Mouse (Mus musculus) forebrain, embryonic 12.5 days (tissue): ENCODE results near the gene Clstn3. TPM values are rescaled to one million over a fixed set of nuclear protein-coding genes. Genes with fewer than 3 reads are reported as not detected.
"Not testable (repeated sequence)": the region's sequence is repeated elsewhere in the genome, so short reads cannot be mapped to it uniquely, and the experiment has no call there.

ENCODE experiments used
- ATAC-seq: fragments of 200-750 bp; cut with Nextera tagmentation; 2 replicates; pipeline ENCODE4 v1.8.0; 2017; ENCODE audit warnings: moderate TSS enrichment; ENCODE audit not compliant: low FRiP score
- H3K27ac ChIP-seq: fragments of 300-500 bp; sonication (generic); 2 replicates; pipeline ENCODE4 v1.5.1; 2016; ENCODE audit warnings: mild to moderate bottlenecking
- H3K27me3 ChIP-seq: fragments of 300-500 bp; sonication (generic); 2 replicates; pipeline ENCODE4 v1.6.1; 2016; ENCODE audit warnings: mild to moderate bottlenecking
- H3K36me3 ChIP-seq: fragments of 300-500 bp; sonication (generic); replicated peaks from 2 replicates; pipeline ENCODE4 v1.6.1; 2016; ENCODE audit warnings: mild to moderate bottlenecking
- H3K4me1 ChIP-seq: fragments of 300-500 bp; sonication (generic); 2 replicates; pipeline ENCODE4 v1.6.1; 2016
- H3K4me2 ChIP-seq: fragments of 300-500 bp; sonication (generic); 2 replicates; pipeline ENCODE4 v1.6.1; 2016; ENCODE audit warnings: mild to moderate bottlenecking, moderate library complexity
- H3K4me3 ChIP-seq: fragments of 300-500 bp; sonication (generic); replicated peaks from 2 replicates; pipeline ENCODE4 v1.5.1; 2016; ENCODE audit warnings: mild to moderate bottlenecking
- H3K9ac ChIP-seq: fragments of 300-500 bp; sonication (generic); 2 replicates; pipeline ENCODE4 v1.6.1; 2016; ENCODE audit warnings: mild to moderate bottlenecking
- H3K9me3 ChIP-seq: fragments of 300-500 bp; sonication (generic); 2 replicates; pipeline ENCODE4 v1.6.1; 2016
- WGBS: fragments of 180-500 bp; shearing (Covaris S2); methylation state at CpG from one replicate; pipeline ENCODE4 v1.1.7; 2016; 5-methylcytosine and 5-hydroxymethylcytosine counted together
- polyA plus RNA-seq: library from polyadenylated mRNA; unstranded; fragments of >200 nt; fragmentation: Nextera tagmentation; extraction: Ambion mirVana; gene quantifications from 2 replicates; pipeline ENCODE4 v1.2.1, GENCODE M21; 2016

The Clstn3 gene
- polyA plus RNA-seq, 1 experiment from 2014 or later: 25.9 TPM

DNA sequence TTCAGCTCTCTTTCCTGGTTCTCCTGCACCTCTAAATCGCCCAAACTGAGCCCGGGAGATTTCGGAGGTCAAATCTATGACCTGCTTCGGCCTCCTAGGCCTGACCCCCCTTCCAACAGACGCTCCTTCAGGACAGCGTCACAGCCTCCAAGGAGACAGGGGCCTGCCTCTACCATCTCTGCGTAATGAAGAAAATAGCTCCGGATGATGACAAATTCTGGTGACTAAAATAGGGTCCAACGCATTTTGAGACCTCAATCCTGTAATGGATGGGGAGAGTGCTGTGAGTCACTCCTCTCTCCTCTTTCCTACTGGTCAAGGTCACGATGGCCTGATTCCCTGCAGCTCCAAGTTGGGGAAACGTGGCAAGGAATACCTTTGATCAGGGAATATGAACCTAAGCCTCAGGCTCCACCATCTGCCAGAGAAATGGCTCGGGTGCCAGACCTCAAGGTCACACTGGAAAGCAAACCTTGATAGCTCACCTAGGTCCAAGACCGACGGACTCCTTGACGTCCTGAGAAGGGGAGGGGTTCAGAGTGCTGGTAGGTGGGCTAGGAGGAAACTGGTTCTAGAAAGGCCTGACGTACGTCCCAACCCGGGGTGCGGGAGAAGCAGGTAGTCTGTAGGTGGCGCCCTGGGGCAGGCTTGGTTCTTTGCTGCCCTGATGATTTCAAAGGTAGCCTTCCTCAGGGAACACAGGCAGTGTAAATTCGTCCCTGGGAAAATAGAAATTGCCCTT, 49.1 kb downstream of the Clstn3 start:
- ATAC-seq: peak; percentile 44

DNA sequence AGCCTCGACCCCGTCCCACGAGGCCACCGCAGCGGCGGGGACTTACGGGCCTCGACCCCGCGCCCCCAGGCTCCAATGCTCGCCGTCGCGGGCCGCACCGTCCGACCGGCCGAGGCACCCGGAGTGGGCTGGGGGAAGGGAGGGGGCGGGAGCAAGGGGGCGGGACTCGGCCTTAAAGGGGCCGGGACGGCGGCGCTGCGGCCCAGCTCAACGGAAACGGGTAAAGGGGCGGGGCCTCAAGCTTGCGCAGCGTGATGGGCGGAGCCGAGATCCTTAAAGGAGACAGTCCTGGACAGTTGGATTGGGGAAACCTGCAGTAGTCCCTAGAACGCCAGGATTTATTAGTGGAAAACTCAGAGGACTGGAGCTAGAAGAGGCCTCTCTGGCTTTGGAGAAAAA, 49.7 kb downstream of the Clstn3 start, which contains the start of gene Pex5:
Gene Pex5, minus strand, starts transcription at position 141 of the 399 bp plus-strand sequence.
- under 1% methylated on average over 33 of the region's 36 CpGs for WGBS
- H3K9me3 ChIP-seq: no peaks in the 10 kb centered on the region
- peaks cover 16% of the 10 kb centered on the region for H3K4me1 ChIP-seq
- peaks cover 19% of the 10 kb centered on the region for H3K36me3 ChIP-seq
- H3K9ac ChIP-seq: peak within 1 kb of the TSS; percentile 83
- peak within 1 kb of the TSS; percentile 70 for H3K4me2 ChIP-seq
- ATAC-seq: peak; percentile 96
- peak within 1 kb of the TSS; percentile 93 for H3K4me3 ChIP-seq
- peak within 1 kb of the TSS; percentile 78 for H3K27ac ChIP-seq
- no peaks in the 10 kb centered on the region for H3K27me3 ChIP-seq

More for the DNA sequence above, 49.1 kb downstream of the Clstn3 start:
- Histone ChIP-seq H3K9ac (peak overlapping the region; percentile 63), H3K4me1 (peaks cover 16% of the 10 kb centered on the region), H3K9me3 (no peaks in the 10 kb centered on the region), H3K27me3 (no peaks in the 10 kb centered on the region), H3K4me3 (peak overlapping the region; percentile 93), H3K36me3 (peaks cover 19% of the 10 kb centered on the region), H3K4me2 (peak overlapping the region; percentile 70), H3K27ac (peak overlapping the region; percentile 78)
- 7% methylated on average over 21 of the region's 21 CpGs for WGBS

DNA sequence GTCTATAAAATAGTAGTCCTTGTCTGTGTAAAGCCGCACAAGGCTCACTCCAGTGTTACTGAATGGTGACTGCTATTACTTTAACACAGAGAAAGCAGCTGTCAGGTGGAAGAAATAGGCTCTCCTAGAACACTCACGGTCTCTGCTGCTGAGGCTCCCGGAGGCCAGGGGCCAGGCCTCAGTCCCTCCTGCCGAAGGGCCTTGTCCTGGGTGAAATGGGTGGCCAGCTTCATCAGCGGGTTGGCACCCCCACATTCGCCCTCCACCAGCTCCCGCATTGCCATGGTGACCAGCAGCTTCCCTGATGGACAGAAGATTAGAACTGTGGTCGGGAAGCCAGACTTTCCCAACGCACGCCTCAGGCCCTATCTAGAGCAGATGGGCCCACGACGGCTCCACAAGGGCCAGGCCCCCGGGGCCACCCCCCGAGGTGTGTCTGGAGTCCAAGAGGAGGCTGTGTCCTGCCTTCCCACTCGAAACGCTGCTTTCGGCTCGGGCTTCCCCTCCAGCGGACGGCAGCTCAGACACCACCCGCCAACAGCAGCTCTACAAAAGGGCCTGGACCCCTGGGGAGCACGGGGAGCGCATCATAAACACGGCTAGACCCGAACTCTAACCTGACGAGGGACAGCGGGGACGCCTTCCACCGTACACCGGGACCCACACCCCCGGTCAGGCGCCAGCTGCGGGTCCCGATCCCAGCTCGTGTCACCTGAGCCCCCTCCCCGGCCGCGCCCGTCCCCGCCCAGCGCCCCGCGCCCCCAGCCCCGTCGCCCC, 50.3 kb downstream of the Clstn3 start:
- ATAC-seq: peak; percentile 64
- Histone ChIP-seq H3K9ac (peak overlapping the region; percentile 83), H3K4me3 (peak overlapping the region; percentile 93), H3K36me3 (peaks cover 19% of the 10 kb centered on the region), H3K4me2 (peak overlapping the region; percentile 70), H3K4me1 (peaks cover 16% of the 10 kb centered on the region), H3K9me3 (no peaks in the 10 kb centered on the region), H3K27ac (peak overlapping the region; percentile 78), H3K27me3 (no peaks in the 10 kb centered on the region)
- under 1% methylated on average over 45 of the region's 45 CpGs for WGBS

DNA sequence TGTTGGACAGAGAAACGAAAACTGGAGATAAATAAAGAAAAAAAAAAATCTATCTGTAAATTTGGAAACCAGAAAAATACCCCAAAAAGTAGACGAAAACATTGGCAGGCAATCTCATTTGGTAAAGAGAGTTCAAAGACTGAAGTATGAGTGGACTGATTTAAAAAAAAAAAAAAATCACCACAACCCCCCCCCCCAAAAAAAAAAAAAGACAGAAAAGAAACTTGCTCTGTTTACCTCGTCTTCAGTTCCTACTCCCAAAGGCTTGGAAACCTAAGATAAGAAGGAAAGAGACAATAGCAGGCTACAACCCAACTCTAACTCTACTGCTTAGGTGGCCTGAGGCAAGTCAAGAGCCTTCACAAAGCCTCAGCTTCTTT, 50.8 kb downstream of the Clstn3 start:
- peak overlapping the region; percentile 83 for H3K9ac ChIP-seq
- peak overlapping the region; percentile 70 for H3K4me2 ChIP-seq
- no peaks in the 10 kb centered on the region for H3K27me3 ChIP-seq
- H3K36me3 ChIP-seq: peaks cover 19% of the 10 kb centered on the region
- H3K27ac ChIP-seq: peak overlapping the region; percentile 78; the same call in 1 of the 2 replicates
- H3K4me3 ChIP-seq: peak overlapping the region; percentile 93
- WGBS: 63% methylated on average over 3 of the region's 3 CpGs
- H3K4me1 ChIP-seq: peaks cover 16% of the 10 kb centered on the region
- no peak for ATAC-seq
- no peaks in the 10 kb centered on the region for H3K9me3 ChIP-seq

DNA sequence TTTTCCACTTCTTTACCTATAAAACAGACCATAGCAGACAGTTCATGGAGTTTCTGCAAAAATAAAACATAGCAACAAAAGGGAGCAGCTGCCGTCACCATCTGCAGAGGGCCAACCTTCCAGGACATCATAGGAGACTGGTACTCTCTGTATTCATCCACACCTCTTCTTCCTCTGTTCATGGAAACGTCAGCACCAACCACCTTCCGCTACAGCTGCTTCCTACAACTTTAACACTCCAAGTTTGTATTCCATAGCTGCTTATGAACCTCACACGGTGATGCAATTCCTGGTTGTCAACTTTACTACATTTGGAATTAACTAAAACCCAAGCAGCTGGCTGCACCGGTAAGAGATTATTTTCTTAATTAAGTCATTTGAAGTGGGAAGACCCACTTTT, 56.2 kb downstream of the Clstn3 start:
- peaks cover 7% of the 10 kb centered on the region for H3K4me1 ChIP-seq
- H3K27ac ChIP-seq: no peak overlapping the region
- no peak overlapping the region for H3K4me2 ChIP-seq
- H3K27me3 ChIP-seq: no peaks in the 10 kb centered on the region
- WGBS: 94% methylated on average over 5 of the region's 5 CpGs
- no peak overlapping the region for H3K4me3 ChIP-seq
- no peak overlapping the region for H3K9ac ChIP-seq
- no peaks in the 10 kb centered on the region for H3K9me3 ChIP-seq
- peaks cover 54% of the 10 kb centered on the region for H3K36me3 ChIP-seq
- no peak for ATAC-seq

DNA sequence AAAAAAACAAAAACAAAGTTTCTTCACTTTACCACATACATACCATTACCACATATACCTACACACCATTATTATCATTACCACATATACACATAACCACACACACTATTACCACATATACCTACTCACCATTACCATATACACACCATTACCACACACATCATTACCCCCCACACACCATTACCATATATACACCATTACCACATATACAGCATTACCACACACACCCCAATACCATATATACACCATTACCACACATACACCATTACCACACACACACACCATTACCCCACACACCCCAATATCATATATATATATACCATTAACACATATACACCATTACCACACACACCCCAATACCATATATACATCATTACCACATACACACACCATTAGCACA, 57.4 kb downstream of the Clstn3 start:
- no peaks in the 10 kb centered on the region for H3K27me3 ChIP-seq
- ATAC-seq: no peak
- H3K36me3 ChIP-seq: peaks cover 61% of the 10 kb centered on the region
- H3K27ac ChIP-seq: no peak overlapping the region
- no peak overlapping the region for H3K9ac ChIP-seq
- H3K4me1 ChIP-seq: no peaks in the 10 kb centered on the region
- no peak overlapping the region for H3K4me2 ChIP-seq
- no peaks in the 10 kb centered on the region for H3K9me3 ChIP-seq
- H3K4me3 ChIP-seq: no peak overlapping the region

DNA sequence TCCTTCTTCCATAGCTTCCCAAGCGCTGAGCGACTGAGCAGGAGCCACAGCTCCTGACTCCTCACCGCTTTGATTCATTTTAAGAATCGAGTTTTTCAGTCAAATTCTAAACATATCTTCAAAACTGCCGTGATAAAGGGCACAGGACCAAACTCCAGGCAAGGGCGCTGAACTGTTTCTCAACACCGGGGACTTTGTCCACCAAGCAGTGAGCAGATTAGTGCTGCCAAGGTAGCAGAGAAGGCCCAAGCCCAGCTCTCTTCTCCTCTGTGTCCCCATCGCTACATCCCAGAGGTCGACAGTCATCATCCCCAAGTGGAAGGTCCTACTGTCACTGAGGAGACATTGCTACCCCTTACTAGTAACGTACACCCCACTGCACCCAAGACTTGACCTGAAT, 58.3 kb downstream of the Clstn3 start:
- no peak overlapping the region for H3K27ac ChIP-seq
- H3K4me2 ChIP-seq: no peak overlapping the region
- 94% methylated on average over 10 of the region's 10 CpGs for WGBS
- H3K4me3 ChIP-seq: no peak overlapping the region
- peaks cover 59% of the 10 kb centered on the region for H3K36me3 ChIP-seq
- H3K9me3 ChIP-seq: no peaks in the 10 kb centered on the region
- no peak for ATAC-seq
- no peaks in the 10 kb centered on the region for H3K27me3 ChIP-seq
- no peak overlapping the region for H3K9ac ChIP-seq
- H3K4me1 ChIP-seq: no peaks in the 10 kb centered on the region

DNA sequence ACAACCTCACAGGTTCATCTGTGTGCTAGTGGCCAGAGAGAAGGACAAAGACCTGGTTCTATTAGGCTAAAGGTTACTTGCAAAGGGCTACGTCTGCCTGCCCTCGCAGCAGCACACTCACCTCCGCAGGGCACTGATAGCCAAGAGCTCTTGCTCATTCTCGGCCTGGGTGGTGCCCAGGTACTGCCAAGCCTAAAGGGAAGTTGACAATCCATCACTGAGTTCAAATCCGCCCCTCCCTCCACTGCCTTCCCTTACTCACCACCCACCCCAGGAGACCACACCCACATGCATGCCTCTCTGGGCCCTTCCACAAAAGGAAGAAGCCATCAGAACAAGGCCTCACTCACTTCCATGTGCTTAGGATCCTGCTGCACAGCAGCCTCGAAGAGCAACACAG, 64.9 kb downstream of the Clstn3 start:
- no peak for ATAC-seq
- Histone ChIP-seq H3K4me1 (no peaks in the 10 kb centered on the region), H3K36me3 (peaks cover 85% of the 10 kb centered on the region), H3K27ac (no peak overlapping the region), H3K4me3 (no peak overlapping the region), H3K4me2 (no peak overlapping the region), H3K9me3 (no peaks in the 10 kb centered on the region), H3K27me3 (no peaks in the 10 kb centered on the region), H3K9ac (no peak overlapping the region)
- WGBS: 94% methylated on average over 6 of the region's 6 CpGs

- WGBS: 96% methylated on average over 3 of the region's 3 CpGs
- not testable (repeated sequence) for H3K9ac ChIP-seq, H3K4me2 ChIP-seq, ATAC-seq, H3K4me1 ChIP-seq, H3K27ac ChIP-seq, H3K4me3 ChIP-seq, H3K9me3 ChIP-seq, H3K27me3 ChIP-seq
- H3K36me3 ChIP-seq: peaks cover 42% of the 10 kb centered on the region
Observed at GRCm38 (mm10) chr6:124394991-124395390, 69.6 kb downstream of the Clstn3 start.

Other genes starting within 250 kb of the Clstn3 start
- not detected in 2 replicates for gene Vmn2r27, start 232.9 kb downstream of the Clstn3 start, polyA plus RNA-seq
- gene Cd163, start 160.1 kb downstream of the Clstn3 start, polyA plus RNA-seq: not detected in 2 replicates
- 65.9 and 66.0 TPM in 2 replicates for gene Pex5, start 49.7 kb downstream of the Clstn3 start, polyA plus RNA-seq
- gene C1rl, start 28.3 kb upstream of the Clstn3 start, polyA plus RNA-seq: 0.10 TPM in 1 of 2 replicates, not detected in the other
- 0.14 and 0.19 TPM in 2 replicates for gene C1ra, start 47.6 kb upstream of the Clstn3 start, polyA plus RNA-seq
- gene C1s1, start 77.6 kb upstream of the Clstn3 start, polyA plus RNA-seq: 0.18 and 0.28 TPM in 2 replicates
- gene C1rb, start 105.5 kb upstream of the Clstn3 start, polyA plus RNA-seq: not detected in 2 replicates
- 0.08 TPM in 2 replicates for gene C1s2, start 171.3 kb upstream of the Clstn3 start, polyA plus RNA-seq
- gene Lpcat3, start 198.2 kb upstream of the Clstn3 start, polyA plus RNA-seq: 28.1 and 35.0 TPM in 2 replicates
- gene Emg1, start 247.4 kb upstream of the Clstn3 start, polyA plus RNA-seq: 194 and 199 TPM in 2 replicates
- 330 and 338 TPM in 2 replicates for gene Phb2, start 247.5 kb upstream of the Clstn3 start, polyA plus RNA-seq